Mouse (Mus musculus) G1E (cell line): ENCODE data around the gene Gm45785. TPM values are rescaled to one million over a fixed set of nuclear protein-coding genes. Genes with fewer than 3 reads are reported as not detected.

ENCODE experiments used
- ATAC-seq: 2 replicates; pipeline ENCODE4 v1.8.0; 2016; ENCODE audit warnings: mild to moderate bottlenecking; ENCODE audit not compliant: insufficient number of reproducible peaks, poor library complexity, low FRiP score, severe bottlenecking; ENCODE audit errors: extremely low read depth
- DNase-seq: peaks from one replicate; pipeline ENCODE4 v3.0.0; 2012; ENCODE audit warnings: low spot score
- H3K27me3 ChIP-seq: 2 replicates; pipeline ENCODE4 v1.6.1; 2012; ENCODE audit warnings: mild to moderate bottlenecking, low read length, inconsistent platforms; ENCODE audit not compliant: insufficient read depth
- H3K36me3 ChIP-seq: replicated peaks from 2 replicates; pipeline ENCODE3; 2012; ENCODE audit warnings: mild to moderate bottlenecking, inconsistent platforms
- H3K4me1 ChIP-seq: 2 replicates; pipeline ENCODE4 v1.6.1; 2012; ENCODE audit warnings: low read depth, low read length, inconsistent platforms, mixed read lengths; ENCODE audit not compliant: insufficient read depth
- H3K4me3 ChIP-seq: 2 replicates; pipeline ENCODE4 v1.5.1; 2012; ENCODE audit warnings: low read depth, mild to moderate bottlenecking, inconsistent platforms, low read length, moderate library complexity, mixed read lengths
- H3K9me3 ChIP-seq: replicated peaks from 2 replicates; pipeline ENCODE4 v1.6.1; 2012; ENCODE audit warnings: inconsistent platforms
- CTCF ChIP-seq: IDR thresholded peaks from 2 replicates; pipeline ENCODE4 v1.5.1; 2012; ENCODE audit warnings: low read depth, low read length, inconsistent platforms, mixed read lengths
- GATA1 ChIP-seq: IDR thresholded peaks from 2 replicates; pipeline ENCODE4 v1.6.1; 2012; ENCODE audit warnings: borderline replicate concordance, low read length, inconsistent platforms, mixed read lengths
- GATA2 ChIP-seq: IDR thresholded peaks from 2 replicates; pipeline ENCODE4 v1.6.1; 2012; ENCODE audit warnings: low read depth, low read length, inconsistent platforms, borderline replicate concordance
- POLR2AphosphoS5 ChIP-seq: IDR thresholded peaks from 2 replicates; pipeline ENCODE4 v1.6.1; 2012; ENCODE audit warnings: low read depth, low read length, inconsistent platforms; ENCODE audit not compliant: insufficient replicate concordance
- TAL1 ChIP-seq: conservative IDR thresholded peaks from 2 replicates; pipeline ENCODE4 v1.6.1; 2012; ENCODE audit warnings: low read depth, low read length, inconsistent platforms, mixed read lengths
- polyA plus RNA-seq: library from polyadenylated mRNA; stranded (reverse); fragments of >175 nt; gene quantifications from 2 replicates; pipeline ENCODE4 v1.2.3, GENCODE M21; 2012
- total RNA-seq, 2 experiments: library from RNA; stranded (forward) in 1 of 2; stranded (reverse) in 1 of 2; fragments of 200-1000 nt in 1 of 2; fragments of >200 nt in 1 of 2; fragmentation: Nextera tagmentation in 1 of 2; gene quantifications; 2 replicates each; pipeline ENCODE4 v1.2.3; 2014 to 2017

Gm45785 gene
- total and polyA plus RNA-seq, 3 experiments: 1.8 to 2.1 TPM; not detected in 1

GRCm38 (mm10) chr7:140853386-140853785, 2.7 kb downstream of the Gm45785 start:
- TF ChIP-seq CTCF (no peak), GATA1 (no peak), TAL1 (no peak), POLR2AphosphoS5 (no peak), GATA2 (no peak)
- no peaks in the 10 kb centered on the region for H3K9me3 ChIP-seq
- H3K4me1 ChIP-seq: peaks cover 53% of the 10 kb centered on the region
- peaks cover 58% of the 10 kb centered on the region for H3K36me3 ChIP-seq
- no peak overlapping the region; the same call in 1 of the 2 replicates for H3K4me3 ChIP-seq
- peaks cover 5% of the 10 kb centered on the region; the same call in 1 of the 2 replicates for H3K27me3 ChIP-seq
- ATAC-seq (no peak), DNase-seq (no peak)

GRCm38 (mm10) chr7:140851916-140852315, 4.2 kb downstream of the Gm45785 start:
- no peak overlapping the region for H3K4me3 ChIP-seq
- H3K36me3 ChIP-seq: peaks cover 52% of the 10 kb centered on the region
- no peaks in the 10 kb centered on the region for H3K9me3 ChIP-seq
- DNase-seq (no peak), ATAC-seq (no peak)
- peaks cover 43% of the 10 kb centered on the region for H3K4me1 ChIP-seq
- TF ChIP-seq GATA2 (no peak), POLR2AphosphoS5 (no peak), CTCF (no peak), GATA1 (no peak), TAL1 (no peak)
- H3K27me3 ChIP-seq: peaks cover 16% of the 10 kb centered on the region

GRCm38 (mm10) chr7:140848591-140848990, 7.5 kb downstream of the Gm45785 start:
- peaks cover 37% of the 10 kb centered on the region for H3K27me3 ChIP-seq
- ATAC-seq (no peak), DNase-seq (no peak)
- H3K36me3 ChIP-seq: peaks cover 35% of the 10 kb centered on the region
- H3K9me3 ChIP-seq: no peaks in the 10 kb centered on the region
- TF ChIP-seq CTCF: no peak
- no peak for TF ChIP-seq GATA1
- H3K4me3 ChIP-seq: no peak overlapping the region
- peaks cover 23% of the 10 kb centered on the region for H3K4me1 ChIP-seq

GRCm38 (mm10) chr7:140847755-140848580, 8.2 kb downstream of the Gm45785 start, which contains the start of gene Odf3:
Gene Odf3 (plus strand): TSS chr7:140847805.
- peaks cover 37% of the 10 kb centered on the region for H3K27me3 ChIP-seq
- no peak for TF ChIP-seq CTCF
- no peak within 1 kb of the TSS for H3K4me3 ChIP-seq
- H3K4me1 ChIP-seq: peaks cover 18% of the 10 kb centered on the region
- no peaks in the 10 kb centered on the region for H3K9me3 ChIP-seq
- ATAC-seq (no peak), DNase-seq (no peak)
- H3K36me3 ChIP-seq: peaks cover 29% of the 10 kb centered on the region

GRCm38 (mm10) chr7:140846676-140847075, 9.5 kb downstream of the Gm45785 start:
- Histone ChIP-seq H3K4me1 (peaks cover 6% of the 10 kb centered on the region; the same call in 1 of the 2 replicates), H3K4me3 (no peak overlapping the region), H3K36me3 (peaks cover 16% of the 10 kb centered on the region), H3K27me3 (peaks cover 42% of the 10 kb centered on the region), H3K9me3 (no peaks in the 10 kb centered on the region)
- no peak for TF ChIP-seq TAL1
- no peak for TF ChIP-seq GATA1
- no peak for TF ChIP-seq CTCF
- TF ChIP-seq POLR2AphosphoS5: no peak
- TF ChIP-seq GATA2: no peak
- ATAC-seq (no peak), DNase-seq (no peak)

- no peaks in the 10 kb centered on the region for H3K9me3 ChIP-seq
- H3K4me3 ChIP-seq: no peak overlapping the region
- H3K36me3 ChIP-seq: peaks cover 7% of the 10 kb centered on the region
- ATAC-seq (no peak), DNase-seq (no peak)
- TF ChIP-seq GATA2 (no peak), TAL1 (no peak), CTCF (no peak), POLR2AphosphoS5 (no peak), GATA1 (no peak)
- H3K4me1 ChIP-seq: peaks cover 6% of the 10 kb centered on the region; the same call in 1 of the 2 replicates
- peaks cover 48% of the 10 kb centered on the region for H3K27me3 ChIP-seq
Measured at GRCm38 (mm10) chr7:140845683-140846082, 10.4 kb downstream of the Gm45785 start.
